Mouse (Mus musculus): ENCODE results near the gene Ino80e. TPM values are rescaled to one million over a fixed set of nuclear protein-coding genes. Genes with fewer than 3 reads are reported as not detected.
A peak's percentile ranks its signal among the peaks of the same experiment; 100 is the strongest.

Ino80e gene
- polyA plus RNA-seq, 1 experiment from 2014 or later, result 94.4 TPM

GRCm38 (mm10) chr7:126823202-126823711 is 38.9 kb downstream of the Ino80e start:
- Histone ChIP-seq H3K9ac (peak overlapping the region; percentile 96), H3K4me3 (peak overlapping the region; percentile 86), H3K27ac (peak overlapping the region; percentile 91), H3K36me3 (replicated peaks) (no peaks in the 10 kb centered on the region), H3K27me3 (replicated peaks) (no peaks in the 10 kb centered on the region), H3K4me1 (peaks cover 47% of the 10 kb centered on the region), H3K4me2 (peak overlapping the region; percentile 72), H3K9me3 (no peaks in the 10 kb centered on the region)
- peak; percentile 86 for ATAC-seq (replicated peaks)
- 0% methylated on average over 18 of the region's 19 CpGs for WGBS

GRCm38 (mm10) chr7:126822741-126823140 is 39.4 kb downstream of the Ino80e start:
- peak overlapping the region; percentile 96 for H3K9ac ChIP-seq
- H3K4me2 ChIP-seq, result peak overlapping the region; percentile 72
- no peaks in the 10 kb centered on the region for H3K27me3 ChIP-seq (replicated peaks)
- peak overlapping the region; percentile 91 for H3K27ac ChIP-seq
- ATAC-seq (replicated peaks), result peak; percentile 37
- peaks cover 47% of the 10 kb centered on the region for H3K4me1 ChIP-seq
- peak overlapping the region; percentile 86 for H3K4me3 ChIP-seq
- H3K36me3 ChIP-seq (replicated peaks), result no peaks in the 10 kb centered on the region
- no peaks in the 10 kb centered on the region for H3K9me3 ChIP-seq
- WGBS, result 7% methylated on average over 9 of the region's 9 CpGs

- peak overlapping the region; percentile 91 for H3K27ac ChIP-seq
- H3K36me3 ChIP-seq (replicated peaks), result no peaks in the 10 kb centered on the region
- 22% methylated on average over 7 of the region's 7 CpGs for WGBS
- H3K9me3 ChIP-seq, result no peaks in the 10 kb centered on the region
- peak; percentile 6; the same call in 1 of the 2 replicates for ATAC-seq (replicated peaks)
- H3K4me3 ChIP-seq, result peak overlapping the region; percentile 86
- peak overlapping the region; percentile 96; the same call in 1 of the 2 replicates for H3K9ac ChIP-seq
- peak overlapping the region; percentile 72 for H3K4me2 ChIP-seq
- H3K4me1 ChIP-seq, result peaks cover 44% of the 10 kb centered on the region
- H3K27me3 ChIP-seq (replicated peaks), result no peaks in the 10 kb centered on the region
These were observed 40.2 kb downstream of the Ino80e start for GRCm38 (mm10) chr7:126821835-126822511.

GRCm38 (mm10) chr7:126818818-126819217 is 43.4 kb downstream of the Ino80e start:
- Histone ChIP-seq H3K9ac (no peak overlapping the region), H3K36me3 (replicated peaks) (no peaks in the 10 kb centered on the region), H3K4me1 (peaks cover 13% of the 10 kb centered on the region), H3K4me2 (no peak overlapping the region), H3K9me3 (no peaks in the 10 kb centered on the region), H3K4me3 (no peak overlapping the region), H3K27me3 (replicated peaks) (no peaks in the 10 kb centered on the region), H3K27ac (no peak overlapping the region)
- 39% methylated on average over 1 of the region's 1 CpGs for WGBS
- ATAC-seq (replicated peaks), result no peak

GRCm38 (mm10) chr7:126817595-126817994 is 44.6 kb downstream of the Ino80e start:
- H3K4me1 ChIP-seq, result peaks cover 10% of the 10 kb centered on the region
- H3K36me3 ChIP-seq (replicated peaks), result no peaks in the 10 kb centered on the region
- H3K9me3 ChIP-seq, result no peaks in the 10 kb centered on the region
- no peak overlapping the region for H3K9ac ChIP-seq
- H3K27me3 ChIP-seq (replicated peaks), result no peaks in the 10 kb centered on the region
- ATAC-seq (replicated peaks), result no peak
- no peak overlapping the region for H3K27ac ChIP-seq
- no peak overlapping the region for H3K4me3 ChIP-seq
- H3K4me2 ChIP-seq, result no peak overlapping the region
- WGBS, result 82% methylated on average over 7 of the region's 7 CpGs

GRCm38 (mm10) chr7:126816494-126816893 is 45.7 kb downstream of the Ino80e start:
- no peak overlapping the region for H3K9ac ChIP-seq
- no peaks in the 10 kb centered on the region for H3K36me3 ChIP-seq (replicated peaks)
- WGBS, result 87% methylated on average over 8 of the region's 8 CpGs
- H3K4me2 ChIP-seq, result no peak overlapping the region
- no peak overlapping the region for H3K4me3 ChIP-seq
- ATAC-seq (replicated peaks), result no peak
- no peaks in the 10 kb centered on the region for H3K27me3 ChIP-seq (replicated peaks)
- no peaks in the 10 kb centered on the region for H3K4me1 ChIP-seq
- no peaks in the 10 kb centered on the region for H3K9me3 ChIP-seq
- H3K27ac ChIP-seq, result no peak overlapping the region

- Histone ChIP-seq H3K4me1 (no peaks in the 10 kb centered on the region), H3K27me3 (replicated peaks) (no peaks in the 10 kb centered on the region), H3K4me3 (no peak overlapping the region), H3K27ac (no peak overlapping the region), H3K36me3 (replicated peaks) (no peaks in the 10 kb centered on the region), H3K9me3 (no peaks in the 10 kb centered on the region), H3K4me2 (no peak overlapping the region), H3K9ac (no peak overlapping the region)
- WGBS, result 50% methylated on average over 8 of the region's 8 CpGs
- ATAC-seq (replicated peaks), result no peak
These were observed 46.4 kb downstream of the Ino80e start for GRCm38 (mm10) chr7:126815726-126816222.

GRCm38 (mm10) chr7:126809723-126810369 is 52.3 kb downstream of the Ino80e start:
- Histone ChIP-seq H3K9me3 (no peaks in the 10 kb centered on the region), H3K4me1 (peaks cover 18% of the 10 kb centered on the region), H3K36me3 (replicated peaks) (no peaks in the 10 kb centered on the region), H3K9ac (0 out of 2 replicates have a peak overlapping the region, but pooled peaks have one; percentile 83), H3K27me3 (replicated peaks) (no peaks in the 10 kb centered on the region), H3K4me3 (no peak overlapping the region), H3K27ac (no peak overlapping the region; the same call in 1 of the 2 replicates), H3K4me2 (peak overlapping the region; percentile 73)
- ATAC-seq (replicated peaks), result no peak
- WGBS, result 60% methylated on average over 5 of the region's 5 CpGs

- WGBS, result under 1% methylated on average over 41 of the region's 43 CpGs
- peak overlapping the region; percentile 79 for H3K27ac ChIP-seq
- peak overlapping the region; percentile 84 for H3K4me3 ChIP-seq
- H3K27me3 ChIP-seq (replicated peaks), result no peaks in the 10 kb centered on the region
- H3K4me1 ChIP-seq, result peaks cover 18% of the 10 kb centered on the region
- H3K4me2 ChIP-seq, result peak overlapping the region; percentile 73
- H3K9ac ChIP-seq, result peak overlapping the region; percentile 83
- ATAC-seq (replicated peaks), result peak; percentile 94
- no peaks in the 10 kb centered on the region for H3K36me3 ChIP-seq (replicated peaks)
- no peaks in the 10 kb centered on the region for H3K9me3 ChIP-seq
These were observed 53.3 kb downstream of the Ino80e start for GRCm38 (mm10) chr7:126808703-126809455.

- H3K4me3 ChIP-seq, result no peak overlapping the region
- peak overlapping the region; percentile 73; the same call in 1 of the 2 replicates for H3K4me2 ChIP-seq
- no peak for ATAC-seq (replicated peaks)
- 74% methylated on average over 4 of the region's 4 CpGs for WGBS
- H3K36me3 ChIP-seq (replicated peaks), result no peaks in the 10 kb centered on the region
- H3K4me1 ChIP-seq, result peaks cover 18% of the 10 kb centered on the region
- H3K9me3 ChIP-seq, result no peaks in the 10 kb centered on the region
- no peak overlapping the region for H3K27ac ChIP-seq
- H3K9ac ChIP-seq, result no peak overlapping the region
- no peaks in the 10 kb centered on the region for H3K27me3 ChIP-seq (replicated peaks)
These were observed 54.8 kb downstream of the Ino80e start for GRCm38 (mm10) chr7:126807405-126807804.

GRCm38 (mm10) chr7:126806956-126807355 is 55.2 kb downstream of the Ino80e start:
- Histone ChIP-seq H3K27me3 (replicated peaks) (no peaks in the 10 kb centered on the region), H3K9me3 (no peaks in the 10 kb centered on the region), H3K4me1 (peaks cover 18% of the 10 kb centered on the region), H3K9ac (no peak overlapping the region), H3K4me2 (no peak overlapping the region), H3K27ac (no peak overlapping the region), H3K36me3 (replicated peaks) (no peaks in the 10 kb centered on the region), H3K4me3 (no peak overlapping the region)
- ATAC-seq (replicated peaks), result no peak
- 83% methylated on average over 6 of the region's 6 CpGs for WGBS

GRCm38 (mm10) chr7:126803751-126804150 is 58.4 kb downstream of the Ino80e start:
- ATAC-seq (replicated peaks), result no peak
- H3K36me3 ChIP-seq (replicated peaks), result no peaks in the 10 kb centered on the region
- no peak overlapping the region for H3K9ac ChIP-seq

More at GRCm38 (mm10) chr7:126803751-126804150, 58.4 kb downstream of the Ino80e start:
- no peaks in the 10 kb centered on the region for H3K9me3 ChIP-seq
- H3K27ac ChIP-seq, result no peak overlapping the region
- no peak overlapping the region for H3K4me2 ChIP-seq
- H3K4me1 ChIP-seq, result peaks cover 22% of the 10 kb centered on the region
- no peak overlapping the region for H3K4me3 ChIP-seq
- H3K27me3 ChIP-seq (replicated peaks), result no peaks in the 10 kb centered on the region

Data from midbrain, embryonic 15.5 days (tissue).